Mouse (Mus musculus): ENCODE measurements around the gene Kat2b. TPM values are rescaled to one million over a fixed set of nuclear protein-coding genes. Genes with fewer than 3 reads are reported as not detected.

Kat2b gene
- polyA plus RNA-seq, 1 experiment = 8.5 TPM

DNA sequence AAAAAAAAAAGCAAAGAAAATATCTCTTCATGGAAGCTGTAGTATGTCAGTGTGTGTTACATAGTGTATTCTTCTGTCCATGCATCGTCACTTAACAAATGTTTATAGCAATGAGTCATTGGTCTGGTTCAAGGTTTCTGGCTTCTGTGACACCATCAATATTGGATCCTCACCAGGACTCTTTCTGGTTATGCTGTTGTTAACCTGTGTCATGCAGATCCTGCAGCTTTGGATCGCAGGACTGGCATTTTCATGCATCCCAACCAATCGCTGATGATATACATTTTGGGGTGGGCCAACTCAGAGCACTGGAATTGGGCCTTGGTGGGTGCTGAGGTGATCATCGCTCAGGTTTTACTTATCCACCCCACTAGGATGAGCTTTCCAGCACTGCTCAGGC lies 24.1 kb upstream of the Kat2b start:
- no peaks in the 10 kb centered on the region for H3K4me1 ChIP-seq (ENCODE audit: control insufficient read depth, insufficient read depth, insufficient read length, low read length)
- H3K36me3 ChIP-seq (ENCODE audit: control insufficient read depth, insufficient read depth, low read length) = no peaks in the 10 kb centered on the region
- WGBS = 91% methylated on average over 4 of the region's 4 CpGs

DNA sequence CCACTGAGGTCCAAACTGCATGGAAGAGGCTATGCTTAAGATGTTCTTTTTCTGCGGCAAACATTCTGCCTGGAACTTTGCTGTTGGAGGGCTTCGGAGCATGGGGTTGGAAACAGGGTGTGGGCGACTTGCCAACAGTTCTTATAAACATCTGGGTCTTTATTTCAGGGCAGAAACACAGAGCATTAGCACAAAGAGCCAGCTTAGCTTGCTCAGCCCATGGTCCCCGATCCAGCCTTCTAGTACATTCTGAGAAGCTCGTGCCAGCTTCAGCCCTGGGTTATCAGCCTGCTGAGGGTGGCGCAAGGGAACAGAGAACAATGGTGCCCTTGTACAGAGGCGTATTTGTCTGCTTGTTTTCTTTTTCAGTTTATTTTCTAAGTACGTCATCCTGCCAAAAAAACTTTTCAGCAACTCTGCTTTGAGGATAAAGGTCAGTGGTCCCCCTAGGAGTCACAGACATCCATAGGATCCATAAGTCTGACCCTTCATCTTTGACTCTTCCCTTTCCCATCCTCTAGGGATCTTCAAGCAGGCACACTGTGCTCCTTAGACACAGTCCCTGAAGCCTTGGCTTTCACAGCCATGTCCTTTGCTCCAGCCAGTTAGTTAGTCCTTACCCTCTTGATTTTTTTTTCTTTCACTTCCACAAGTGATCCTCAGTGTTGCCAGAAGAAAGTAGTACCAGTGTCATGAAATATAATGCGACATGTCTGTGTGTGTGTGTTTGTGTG lies 22.9 kb upstream of the Kat2b start:
- TF ChIP-seq POLR2A (IDR thresholded peaks at IDR 0.05; ENCODE audit: low read depth, low read length) (no peak), CTCF (IDR thresholded peaks at IDR 0.05; ENCODE audit: extremely low read depth, insufficient read length, insufficient replicate concordance, low read depth, low read length) (no peak)
- Histone ChIP-seq H3K27me3 (ENCODE audit: control insufficient read depth, insufficient read depth, low read length) (no peaks in the 10 kb centered on the region), H3K36me3 (ENCODE audit: control insufficient read depth, insufficient read depth, low read length) (no peaks in the 10 kb centered on the region), H3K4me1 (ENCODE audit: control insufficient read depth, insufficient read depth, insufficient read length, low read length) (no peaks in the 10 kb centered on the region), H3K27ac (ENCODE audit: insufficient read depth, low read depth, low read length) (no peak overlapping the region), H3K4me3 (ENCODE audit: low read depth, low read length) (no peak overlapping the region)
- WGBS = 38% methylated on average over 9 of the region's 9 CpGs

More for the DNA sequence above, 24.1 kb upstream of the Kat2b start:
- H3K27ac ChIP-seq (ENCODE audit: insufficient read depth, low read depth, low read length) = no peak overlapping the region
- H3K4me3 ChIP-seq (ENCODE audit: low read depth, low read length) = no peak overlapping the region
- no peak for TF ChIP-seq POLR2A (IDR thresholded peaks at IDR 0.05; ENCODE audit: low read depth, low read length)
- no peak for TF ChIP-seq CTCF (IDR thresholded peaks at IDR 0.05; ENCODE audit: extremely low read depth, insufficient read length, insufficient replicate concordance, low read depth, low read length)
- no peaks in the 10 kb centered on the region for H3K27me3 ChIP-seq (ENCODE audit: control insufficient read depth, insufficient read depth, low read length)

DNA sequence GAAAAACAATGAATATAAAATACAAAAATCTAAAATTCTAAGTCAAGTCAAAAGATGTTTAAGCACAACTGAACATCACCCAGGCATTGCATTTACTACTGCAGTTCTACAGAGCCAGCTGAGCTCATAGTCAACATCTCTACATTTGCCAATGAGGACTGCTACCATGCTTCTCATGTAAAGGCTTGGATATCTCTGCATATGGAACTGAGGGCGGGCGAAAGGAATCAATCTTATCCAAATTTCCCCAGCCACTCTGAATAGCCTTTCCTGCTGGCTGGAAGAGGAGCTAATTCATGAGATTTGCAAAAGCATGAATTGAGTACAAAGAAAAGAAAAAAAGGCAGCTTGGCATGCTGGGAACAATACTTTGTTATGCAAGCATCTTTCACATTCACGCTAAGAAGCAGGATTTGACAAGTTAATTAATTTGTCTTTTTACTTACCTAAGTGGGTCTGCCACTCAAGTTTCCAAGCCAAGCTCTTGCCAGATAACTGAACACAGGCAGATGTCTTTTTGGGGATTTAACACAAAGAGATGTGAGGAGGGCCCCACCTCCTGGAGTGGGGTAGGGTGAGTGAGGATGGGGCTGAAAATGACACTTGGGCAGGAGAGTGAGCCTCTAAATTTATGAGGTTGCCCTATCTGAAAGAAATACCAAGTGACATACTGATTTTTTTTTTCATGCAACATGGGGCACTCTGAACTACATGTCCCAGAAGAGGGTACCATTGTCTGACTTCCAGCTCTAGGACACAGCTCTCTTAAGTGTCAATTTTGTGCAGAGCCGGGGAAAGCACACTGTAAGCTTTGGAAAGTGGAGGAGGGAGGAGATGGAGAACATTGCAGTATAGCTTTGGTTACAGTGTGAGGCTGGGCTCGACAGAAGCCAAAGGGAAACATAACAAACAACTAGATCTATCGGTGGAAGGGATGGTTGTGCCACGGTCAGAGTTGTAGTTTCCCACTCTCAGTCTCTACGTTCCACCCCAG lies 15.1 kb upstream of the Kat2b start:
- no peaks in the 10 kb centered on the region for H3K27me3 ChIP-seq (ENCODE audit: control insufficient read depth, insufficient read depth, low read length)
- H3K36me3 ChIP-seq (ENCODE audit: control insufficient read depth, insufficient read depth, low read length) = no peaks in the 10 kb centered on the region
- no peak overlapping the region for H3K27ac ChIP-seq (ENCODE audit: insufficient read depth, low read depth, low read length)
- no peaks in the 10 kb centered on the region for H3K4me1 ChIP-seq (ENCODE audit: control insufficient read depth, insufficient read depth, insufficient read length, low read length)
- no peak overlapping the region for H3K4me3 ChIP-seq (ENCODE audit: low read depth, low read length)
- TF ChIP-seq POLR2A (IDR thresholded peaks at IDR 0.05; ENCODE audit: low read depth, low read length) = no peak
- TF ChIP-seq CTCF (IDR thresholded peaks at IDR 0.05; ENCODE audit: extremely low read depth, insufficient read length, insufficient replicate concordance, low read depth, low read length) = no peak
- WGBS = 86% methylated on average over 8 of the region's 8 CpGs

DNA sequence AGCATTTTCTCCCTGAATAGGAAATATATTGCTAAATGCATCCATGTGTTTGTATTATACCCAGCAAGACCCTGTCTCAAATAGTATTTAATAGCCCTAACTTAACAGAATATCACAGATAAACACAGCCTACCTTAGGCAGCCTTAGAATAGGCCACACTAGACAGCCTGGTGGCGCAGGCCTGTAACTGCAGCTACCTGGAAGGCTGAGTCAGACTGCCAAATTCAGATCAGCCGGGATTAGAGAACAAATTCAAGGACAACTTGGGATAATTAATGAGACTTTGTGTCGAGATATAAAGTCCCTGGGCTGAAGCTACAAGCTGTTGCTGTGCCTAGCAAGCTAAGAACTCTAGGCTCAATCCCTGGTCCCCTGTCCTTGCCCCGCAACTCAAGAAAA lies 12.6 kb upstream of the Kat2b start:
- H3K4me1 ChIP-seq (ENCODE audit: control insufficient read depth, insufficient read depth, insufficient read length, low read length) = no peaks in the 10 kb centered on the region
- no peaks in the 10 kb centered on the region for H3K36me3 ChIP-seq (ENCODE audit: control insufficient read depth, insufficient read depth, low read length)
- H3K4me3 ChIP-seq (ENCODE audit: low read depth, low read length) = no peak overlapping the region
- TF ChIP-seq CTCF (IDR thresholded peaks at IDR 0.05; ENCODE audit: extremely low read depth, insufficient read length, insufficient replicate concordance, low read depth, low read length) = peak; percentile 47; the same call in 1 of the 2 replicates
- TF ChIP-seq POLR2A (IDR thresholded peaks at IDR 0.05; ENCODE audit: low read depth, low read length) = no peak
- no peak overlapping the region for H3K27ac ChIP-seq (ENCODE audit: insufficient read depth, low read depth, low read length)
- 55% methylated on average over 4 of the region's 4 CpGs for WGBS
- H3K27me3 ChIP-seq (ENCODE audit: control insufficient read depth, insufficient read depth, low read length) = no peaks in the 10 kb centered on the region

DNA sequence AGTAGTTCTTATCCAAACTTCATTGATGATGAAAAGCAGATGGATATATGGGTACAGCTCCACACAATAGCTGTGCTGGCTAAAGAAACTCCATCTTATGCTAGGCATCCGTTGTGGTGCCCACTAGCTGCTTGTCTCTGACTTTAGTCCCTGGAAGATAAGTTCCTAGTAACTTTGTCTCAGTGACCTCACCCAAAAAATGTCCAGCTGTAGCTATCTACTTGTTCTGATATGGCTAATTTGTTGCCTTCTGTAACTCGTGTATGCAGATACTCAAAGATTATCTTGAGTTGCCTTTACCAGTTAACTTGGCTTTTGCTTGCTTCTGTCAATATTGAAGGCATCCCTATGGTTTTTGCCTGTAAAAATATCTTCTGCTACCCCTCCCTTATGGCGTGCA lies 11.8 kb upstream of the Kat2b start:
- 66% methylated on average over 3 of the region's 3 CpGs for WGBS
- no peaks in the 10 kb centered on the region for H3K27me3 ChIP-seq (ENCODE audit: control insufficient read depth, insufficient read depth, low read length)
- no peaks in the 10 kb centered on the region for H3K4me1 ChIP-seq (ENCODE audit: control insufficient read depth, insufficient read depth, insufficient read length, low read length)
- H3K4me3 ChIP-seq (ENCODE audit: low read depth, low read length) = no peak overlapping the region
- TF ChIP-seq CTCF (IDR thresholded peaks at IDR 0.05; ENCODE audit: extremely low read depth, insufficient read length, insufficient replicate concordance, low read depth, low read length) (no peak), POLR2A (IDR thresholded peaks at IDR 0.05; ENCODE audit: low read depth, low read length) (no peak)
- no peaks in the 10 kb centered on the region for H3K36me3 ChIP-seq (ENCODE audit: control insufficient read depth, insufficient read depth, low read length)
- H3K27ac ChIP-seq (ENCODE audit: insufficient read depth, low read depth, low read length) = no peak overlapping the region

DNA sequence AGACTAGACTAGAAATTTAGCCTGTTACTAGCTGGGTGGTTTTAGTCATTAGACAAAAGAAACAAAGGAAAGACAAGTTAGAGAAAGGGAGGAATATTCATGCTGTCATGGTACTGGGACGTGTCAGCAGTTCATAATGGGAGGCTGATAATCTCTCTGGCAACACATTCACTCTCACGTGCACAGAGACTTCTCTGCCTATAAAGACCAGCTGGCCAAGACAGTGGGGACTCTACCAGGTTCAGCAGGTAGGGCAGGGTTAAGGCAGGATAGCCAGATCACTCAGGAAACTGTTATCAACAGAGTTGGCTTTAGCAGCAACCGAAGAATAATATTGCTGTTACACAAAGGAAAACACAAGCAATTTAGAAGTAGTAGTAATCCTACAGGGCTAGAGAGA lies 9.2 kb upstream of the Kat2b start:
- no peaks in the 10 kb centered on the region for H3K27me3 ChIP-seq (ENCODE audit: control insufficient read depth, insufficient read depth, low read length)
- H3K4me1 ChIP-seq (ENCODE audit: control insufficient read depth, insufficient read depth, insufficient read length, low read length) = no peaks in the 10 kb centered on the region
- no peak overlapping the region for H3K27ac ChIP-seq (ENCODE audit: insufficient read depth, low read depth, low read length)
- no peak overlapping the region for H3K4me3 ChIP-seq (ENCODE audit: low read depth, low read length)
- H3K36me3 ChIP-seq (ENCODE audit: control insufficient read depth, insufficient read depth, low read length) = no peaks in the 10 kb centered on the region
- WGBS = 48% methylated on average over 3 of the region's 3 CpGs
- TF ChIP-seq CTCF (IDR thresholded peaks at IDR 0.05; ENCODE audit: extremely low read depth, insufficient read length, insufficient replicate concordance, low read depth, low read length) = no peak
- no peak for TF ChIP-seq POLR2A (IDR thresholded peaks at IDR 0.05; ENCODE audit: low read depth, low read length)

DNA sequence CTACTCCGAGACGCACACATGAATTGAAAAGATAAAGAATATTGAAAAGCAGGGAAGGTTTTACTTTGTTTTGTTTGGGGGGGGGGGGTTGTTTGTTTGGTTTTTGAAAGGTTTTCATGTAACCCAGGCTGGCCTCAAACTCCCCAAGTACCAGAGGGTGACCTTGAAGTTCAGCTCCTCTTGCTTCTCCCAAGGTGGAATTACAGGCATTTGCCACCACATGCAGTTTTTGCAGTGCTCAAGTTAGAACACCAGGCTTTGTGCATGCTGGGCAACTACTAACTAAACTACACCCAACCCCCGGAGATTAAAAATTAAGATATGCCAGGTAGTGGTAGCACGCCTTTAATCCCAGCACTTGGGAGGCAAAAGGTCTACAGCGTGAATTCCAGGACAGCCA lies 7.0 kb upstream of the Kat2b start:
- H3K27ac ChIP-seq (ENCODE audit: insufficient read depth, low read depth, low read length) = no peak overlapping the region
- WGBS = 86% methylated on average over 5 of the region's 5 CpGs
- no peak overlapping the region for H3K4me3 ChIP-seq (ENCODE audit: low read depth, low read length)

More for the DNA sequence above, 7.0 kb upstream of the Kat2b start:
- TF ChIP-seq POLR2A (IDR thresholded peaks at IDR 0.05; ENCODE audit: low read depth, low read length) (no peak), CTCF (IDR thresholded peaks at IDR 0.05; ENCODE audit: extremely low read depth, insufficient read length, insufficient replicate concordance, low read depth, low read length) (no peak)
- no peaks in the 10 kb centered on the region for H3K36me3 ChIP-seq (ENCODE audit: control insufficient read depth, insufficient read depth, low read length)
- no peaks in the 10 kb centered on the region for H3K4me1 ChIP-seq (ENCODE audit: control insufficient read depth, insufficient read depth, insufficient read length, low read length)
- no peaks in the 10 kb centered on the region for H3K27me3 ChIP-seq (ENCODE audit: control insufficient read depth, insufficient read depth, low read length)

All from small intestine, adult 2 months (tissue).